Mouse (Mus musculus): ENCODE measurements at regions not wholly inside any gene's neighbourhood (a gene's known extent, or its start where the extent isn't known, plus 50 kb on each side); places are given as distances from the start of the nearest gene placed in this dataset.

- TF ChIP-seq CTCF (IDR thresholded peaks at IDR 0.05; ENCODE audit: extremely low read depth, insufficient read depth, insufficient read length, insufficient replicate concordance), result no peak
- no peak for TF ChIP-seq POLR2A (IDR thresholded peaks at IDR 0.05; ENCODE audit: low read depth, low read length)
Measured at GRCm38 (mm10) chr13:91360121-91360520, 100.0 kb upstream of the Ssbp2 start.
